Mouse (Mus musculus) embryonic facial prominence, embryonic 15.5 days (tissue): Measurements from ENCODE around the gene Srek1ip1. TPM values are rescaled to one million over a fixed set of nuclear protein-coding genes. Genes with fewer than 3 reads are reported as not detected.
A peak's percentile ranks its signal among the peaks of the same experiment; 100 is the strongest.

Experiments used
- ATAC-seq: fragments of 200-750 bp; cut with Nextera tagmentation; 2 replicates; pipeline ENCODE4 v1.8.0; 2017; ENCODE audit warnings: low read depth, moderate TSS enrichment; ENCODE audit not compliant: insufficient number of reproducible peaks, low FRiP score, low TSS enrichment
- H3K27ac ChIP-seq: fragments of 300-500 bp; sonication (generic); replicated peaks from 2 replicates; pipeline ENCODE4 v1.5.1; 2015; ENCODE audit warnings: mild to moderate bottlenecking, inconsistent platforms
- H3K27me3 ChIP-seq: fragments of 300-500 bp; sonication (generic); 2 replicates; pipeline ENCODE4 v1.6.1; 2015; ENCODE audit warnings: inconsistent platforms
- H3K36me3 ChIP-seq: fragments of 300-500 bp; sonication (generic); 2 replicates; pipeline ENCODE4 v1.6.1; 2015; ENCODE audit warnings: mild to moderate bottlenecking, inconsistent platforms
- H3K4me1 ChIP-seq: fragments of 300-500 bp; sonication (generic); 2 replicates; pipeline ENCODE4 v1.6.1; 2015; ENCODE audit warnings: inconsistent platforms
- H3K4me2 ChIP-seq: fragments of 300-500 bp; sonication (generic); replicated peaks from 2 replicates; pipeline ENCODE4 v1.6.1; 2015; ENCODE audit warnings: mild to moderate bottlenecking, inconsistent platforms
- H3K4me3 ChIP-seq: fragments of 300-500 bp; sonication (generic); replicated peaks from 2 replicates; pipeline ENCODE4 v1.5.1; 2015; ENCODE audit warnings: mild to moderate bottlenecking, inconsistent platforms
- H3K9ac ChIP-seq: fragments of 300-500 bp; sonication (generic); 2 replicates; pipeline ENCODE4 v1.6.1; 2015; ENCODE audit warnings: inconsistent platforms
- H3K9me3 ChIP-seq: fragments of 300-500 bp; sonication (generic); replicated peaks from 2 replicates; pipeline ENCODE4 v1.6.1; 2016; ENCODE audit warnings: inconsistent platforms
- WGBS: fragments of 180-500 bp; shearing (Covaris S2); methylation state at CpG from one replicate; pipeline ENCODE4 v1.1.7; 2015; 5-methylcytosine and 5-hydroxymethylcytosine counted together
- polyA plus RNA-seq: library from polyadenylated mRNA; unstranded; fragments of >200 nt; fragmentation: Nextera tagmentation; extraction: Ambion mirVana; gene quantifications from 2 replicates; pipeline ENCODE4 v1.2.1, GENCODE M21; 2015

The Srek1ip1 gene
- polyA plus RNA-seq, 1 experiment from 2014 or later = 24.3 TPM

- 44% methylated on average over 3 of the region's 3 CpGs for WGBS
- Histone ChIP-seq H3K4me2 (no peak overlapping the region), H3K4me1 (no peaks in the 10 kb centered on the region), H3K27me3 (no peaks in the 10 kb centered on the region), H3K9ac (no peak overlapping the region), H3K4me3 (no peak overlapping the region), H3K9me3 (no peaks in the 10 kb centered on the region), H3K36me3 (peaks cover 7% of the 10 kb centered on the region), H3K27ac (no peak overlapping the region)
- no peak for ATAC-seq
Observed at GRCm38 (mm10) chr13:104805681-104806080, 13.4 kb downstream of the Srek1ip1 start.

DNA sequence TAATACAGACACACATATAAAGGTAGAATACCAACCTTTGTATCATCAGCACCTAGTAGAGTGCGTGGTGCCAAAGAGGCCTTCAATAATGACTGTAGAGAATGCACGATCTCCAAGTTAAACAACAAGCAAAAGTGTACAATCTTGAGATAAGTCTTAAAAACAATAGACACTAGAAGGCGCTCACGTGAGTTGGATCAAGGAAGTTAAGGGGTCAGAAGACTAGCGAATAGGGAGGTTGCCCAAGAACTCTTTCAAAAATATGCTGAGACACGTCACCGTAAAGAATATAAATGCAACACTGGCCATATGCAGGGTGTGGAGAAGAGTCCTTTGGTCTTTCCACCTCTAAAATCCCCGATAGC lies 24.0 kb downstream of the Srek1ip1 start:
- peak overlapping the region; percentile 59 for H3K4me2 ChIP-seq
- 0 out of 2 replicates have a peak, but pooled peaks have one; percentile 6 for ATAC-seq
- peak overlapping the region; percentile 68 for H3K4me3 ChIP-seq
- H3K27me3 ChIP-seq = no peaks in the 10 kb centered on the region
- H3K4me1 ChIP-seq = peaks cover 14% of the 10 kb centered on the region
- peak overlapping the region; percentile 80 for H3K27ac ChIP-seq
- H3K36me3 ChIP-seq = 0 out of 2 replicates have a peak, but pooled peaks cover 3% of the 10 kb centered on the region
- WGBS = 9% methylated on average over 8 of the region's 8 CpGs
- no peak overlapping the region for H3K9ac ChIP-seq
- no peaks in the 10 kb centered on the region for H3K9me3 ChIP-seq

GRCm38 (mm10) chr13:104816635-104817571 lies 24.6 kb downstream of the Srek1ip1 start, which contains the start of gene Cwc27:
Gene Cwc27, minus strand, starts transcription at chr13:104817142.
- no peaks in the 10 kb centered on the region for H3K9me3 ChIP-seq
- H3K27me3 ChIP-seq = no peaks in the 10 kb centered on the region
- ATAC-seq = peak; percentile 94
- peak within 1 kb of the TSS; percentile 73 for H3K9ac ChIP-seq
- peak within 1 kb of the TSS; percentile 80 for H3K27ac ChIP-seq
- 0 out of 2 replicates have a peak, but pooled peaks cover 3% of the 10 kb centered on the region for H3K36me3 ChIP-seq
- H3K4me1 ChIP-seq = peaks cover 14% of the 10 kb centered on the region
- H3K4me2 ChIP-seq = peak within 1 kb of the TSS; percentile 59
- WGBS = under 1% methylated on average over 50 of the region's 50 CpGs
- peak within 1 kb of the TSS; percentile 68 for H3K4me3 ChIP-seq

- 51% methylated on average over 12 of the region's 12 CpGs for WGBS
- Histone ChIP-seq H3K27me3 (no peaks in the 10 kb centered on the region), H3K27ac (0 out of 2 replicates have a peak overlapping the region, but pooled peaks have one; percentile 80), H3K9me3 (no peaks in the 10 kb centered on the region), H3K9ac (peak overlapping the region; percentile 73), H3K4me1 (peaks cover 20% of the 10 kb centered on the region), H3K4me2 (peak overlapping the region; percentile 59), H3K4me3 (peak overlapping the region; percentile 68), H3K36me3 (0 out of 2 replicates have a peak, but pooled peaks cover 3% of the 10 kb centered on the region)
- no peak for ATAC-seq
Observed at GRCm38 (mm10) chr13:104817696-104818095, 25.4 kb downstream of the Srek1ip1 start.

DNA sequence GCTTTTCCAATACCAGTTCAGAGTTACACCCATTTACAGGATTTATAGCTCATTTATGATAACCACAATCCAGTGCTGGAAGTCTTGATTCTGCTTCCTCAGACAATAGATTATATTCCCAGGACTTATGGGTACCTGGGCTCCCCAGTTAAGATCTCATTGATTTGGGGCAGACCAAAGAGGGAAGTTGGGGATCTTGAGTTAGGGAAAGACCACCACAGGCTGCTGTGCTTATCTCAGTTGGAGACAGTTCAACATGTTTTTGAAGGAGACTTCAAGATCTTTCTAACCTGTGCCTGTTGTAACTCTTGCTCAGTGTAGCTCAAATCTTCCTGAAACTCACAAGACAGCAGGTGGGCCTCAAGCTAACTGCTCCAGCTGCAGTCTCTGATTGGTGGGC lies 28.9 kb downstream of the Srek1ip1 start:
- H3K27ac ChIP-seq = no peak overlapping the region

DNA sequence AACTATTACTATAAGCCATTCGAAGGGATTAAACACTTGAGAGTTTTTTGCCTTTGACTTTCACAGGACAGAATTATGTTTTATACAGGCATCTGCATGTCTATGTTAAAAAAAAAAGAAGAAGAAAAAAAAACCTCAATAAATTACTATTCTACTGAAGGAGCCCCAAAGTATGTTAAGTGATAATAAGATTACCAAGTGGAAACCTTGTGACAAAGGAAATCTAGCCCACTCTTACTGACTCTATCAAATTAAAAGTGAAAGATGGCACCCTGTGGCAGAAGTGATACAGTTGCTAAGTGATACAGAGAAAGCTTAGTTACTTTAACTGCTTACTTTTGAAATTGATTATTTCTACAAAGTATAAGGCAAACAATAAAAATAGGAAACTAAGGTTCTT lies 29.6 kb downstream of the Srek1ip1 start:
- ATAC-seq = no peak
- Histone ChIP-seq H3K27ac (no peak overlapping the region), H3K4me1 (peaks cover 16% of the 10 kb centered on the region; the same call in 1 of the 2 replicates), H3K9ac (no peak overlapping the region), H3K27me3 (no peaks in the 10 kb centered on the region), H3K4me2 (peak overlapping the region; percentile 19; the same call in 1 of the 2 replicates), H3K36me3 (peaks cover 4% of the 10 kb centered on the region), H3K4me3 (no peak overlapping the region), H3K9me3 (no peaks in the 10 kb centered on the region)
- WGBS = 77% methylated on average over 1 of the region's 1 CpGs

More for the DNA sequence above, 28.9 kb downstream of the Srek1ip1 start:
- Histone ChIP-seq H3K36me3 (0 out of 2 replicates have a peak, but pooled peaks cover 3% of the 10 kb centered on the region), H3K4me1 (peaks cover 16% of the 10 kb centered on the region; the same call in 1 of the 2 replicates), H3K9ac (no peak overlapping the region), H3K9me3 (no peaks in the 10 kb centered on the region), H3K4me3 (no peak overlapping the region), H3K4me2 (no peak overlapping the region), H3K27me3 (no peaks in the 10 kb centered on the region)
- ATAC-seq = no peak

DNA sequence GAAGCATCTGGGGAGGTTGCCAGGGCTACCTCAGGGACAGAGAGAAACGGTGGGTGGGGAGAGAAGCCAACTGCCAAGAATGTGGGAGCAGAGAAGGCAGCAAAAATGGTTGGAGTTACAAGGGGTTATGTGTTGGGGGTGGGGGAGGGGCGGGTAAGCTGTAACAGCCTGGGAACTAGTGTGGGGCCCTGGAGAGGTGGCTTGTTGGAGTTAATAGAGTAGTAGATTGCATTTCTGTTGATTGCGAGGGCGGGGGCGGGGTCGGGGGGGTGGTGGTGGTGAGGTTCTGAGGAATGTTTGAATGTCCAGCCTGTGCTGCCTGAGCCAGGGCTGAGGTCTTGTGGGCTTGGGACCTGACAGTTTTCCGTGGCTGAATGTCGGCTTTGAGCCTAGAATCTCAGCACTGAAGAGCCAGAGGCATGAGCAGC lies 30.1 kb downstream of the Srek1ip1 start:
- H3K27me3 ChIP-seq = no peaks in the 10 kb centered on the region
- peak overlapping the region; percentile 28; the same call in 1 of the 2 replicates for H3K27ac ChIP-seq
- WGBS = 14% methylated on average over 8 of the region's 8 CpGs
- peak; percentile 47; the same call in 1 of the 2 replicates for ATAC-seq
- peaks cover 16% of the 10 kb centered on the region; the same call in 1 of the 2 replicates for H3K4me1 ChIP-seq
- H3K4me2 ChIP-seq = peak overlapping the region; percentile 19
- H3K4me3 ChIP-seq = no peak overlapping the region
- no peak overlapping the region for H3K9ac ChIP-seq
- H3K9me3 ChIP-seq = no peaks in the 10 kb centered on the region
- peaks cover 8% of the 10 kb centered on the region for H3K36me3 ChIP-seq

GRCm38 (mm10) chr13:104825470-104825869 lies 33.2 kb downstream of the Srek1ip1 start:
- Histone ChIP-seq H3K9me3 (no peaks in the 10 kb centered on the region), H3K4me1 (peaks cover 6% of the 10 kb centered on the region; the same call in 1 of the 2 replicates), H3K27ac (no peak overlapping the region), H3K4me3 (no peak overlapping the region), H3K4me2 (no peak overlapping the region), H3K27me3 (no peaks in the 10 kb centered on the region), H3K36me3 (peaks cover 31% of the 10 kb centered on the region), H3K9ac (no peak overlapping the region)
- WGBS = 64% methylated on average over 2 of the region's 2 CpGs
- ATAC-seq = no peak

DNA sequence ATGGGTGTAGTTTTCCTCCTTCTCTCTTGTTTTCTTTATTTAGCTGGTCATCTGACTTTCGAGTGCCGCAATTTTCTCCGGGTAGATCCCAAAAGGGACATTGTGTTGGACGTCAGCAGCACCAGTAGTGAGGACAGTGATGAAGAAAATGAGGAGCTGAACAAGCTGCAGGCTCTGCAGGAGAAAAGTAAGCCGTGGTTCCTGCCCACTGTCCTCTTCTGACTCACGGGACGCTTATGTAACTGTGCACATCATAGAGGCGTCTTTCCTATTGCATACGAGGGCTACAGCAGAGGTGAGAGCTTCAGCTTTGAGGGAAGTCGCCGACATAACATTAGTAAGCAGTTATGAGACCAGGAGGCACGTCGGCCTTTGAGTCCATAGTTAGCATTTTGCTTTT lies 40.5 kb downstream of the Srek1ip1 start:
- 95% methylated on average over 13 of the region's 13 CpGs for WGBS
- H3K36me3 ChIP-seq = peaks cover 61% of the 10 kb centered on the region

GRCm38 (mm10) chr13:104837628-104838027 lies 45.3 kb downstream of the Srek1ip1 start:
- H3K27ac ChIP-seq = no peak overlapping the region
- 81% methylated on average over 7 of the region's 7 CpGs for WGBS
- H3K4me1 ChIP-seq = no peaks in the 10 kb centered on the region
- no peak overlapping the region for H3K4me2 ChIP-seq
- no peak overlapping the region for H3K9ac ChIP-seq
- H3K4me3 ChIP-seq = no peak overlapping the region
- peaks cover 35% of the 10 kb centered on the region for H3K36me3 ChIP-seq
- no peak for ATAC-seq
- H3K9me3 ChIP-seq = no peaks in the 10 kb centered on the region
- H3K27me3 ChIP-seq = no peaks in the 10 kb centered on the region

More for the DNA sequence above, 40.5 kb downstream of the Srek1ip1 start:
- H3K4me2 ChIP-seq = no peak overlapping the region
- no peak overlapping the region for H3K4me3 ChIP-seq
- H3K4me1 ChIP-seq = no peaks in the 10 kb centered on the region
- ATAC-seq = no peak
- no peak overlapping the region for H3K9ac ChIP-seq
- H3K27me3 ChIP-seq = no peaks in the 10 kb centered on the region
- H3K27ac ChIP-seq = no peak overlapping the region
- no peaks in the 10 kb centered on the region for H3K9me3 ChIP-seq

DNA sequence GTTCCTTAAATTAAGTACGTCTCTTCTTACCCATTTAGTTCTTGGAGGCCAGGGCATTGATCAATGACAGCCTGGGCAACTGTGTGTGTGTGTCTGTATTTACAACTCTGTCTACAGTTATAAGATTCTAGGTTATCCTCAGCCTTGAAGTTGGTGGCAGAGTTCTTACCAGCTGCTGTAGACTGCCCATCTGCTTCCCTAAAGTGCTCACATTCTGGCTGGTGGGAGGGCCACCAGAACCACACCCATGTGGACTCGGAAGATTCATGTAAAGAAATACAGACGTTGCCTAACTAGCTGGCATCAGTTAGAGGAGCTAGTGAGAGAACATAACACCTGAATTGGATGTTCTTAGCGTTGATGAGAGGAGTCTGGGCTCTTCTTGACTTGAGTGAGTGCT lies 49.7 kb downstream of the Srek1ip1 start:
- WGBS = 63% methylated on average over 4 of the region's 4 CpGs
- no peak overlapping the region for H3K9ac ChIP-seq
- ATAC-seq = no peak
- no peaks in the 10 kb centered on the region for H3K9me3 ChIP-seq
- H3K27ac ChIP-seq = no peak overlapping the region
- H3K4me3 ChIP-seq = no peak overlapping the region
- H3K4me1 ChIP-seq = no peaks in the 10 kb centered on the region
- no peaks in the 10 kb centered on the region for H3K27me3 ChIP-seq
- peaks cover 10% of the 10 kb centered on the region for H3K36me3 ChIP-seq
- no peak overlapping the region for H3K4me2 ChIP-seq
